Mouse (Mus musculus): ENCODE measurements around the gene Coil. TPM values are rescaled to one million over a fixed set of nuclear protein-coding genes. Genes with fewer than 3 reads are reported as not detected.
A peak's percentile ranks its signal among the peaks of the same experiment; 100 is the strongest.
"Not testable (repeated sequence)": the region's sequence is repeated elsewhere in the genome, so short reads cannot be mapped to it uniquely, and the experiment has no call there.

Gene Coil
- total and polyA plus RNA-seq, 3 experiments, result 2.8 to 4.8 (median 4.8) TPM

DNA sequence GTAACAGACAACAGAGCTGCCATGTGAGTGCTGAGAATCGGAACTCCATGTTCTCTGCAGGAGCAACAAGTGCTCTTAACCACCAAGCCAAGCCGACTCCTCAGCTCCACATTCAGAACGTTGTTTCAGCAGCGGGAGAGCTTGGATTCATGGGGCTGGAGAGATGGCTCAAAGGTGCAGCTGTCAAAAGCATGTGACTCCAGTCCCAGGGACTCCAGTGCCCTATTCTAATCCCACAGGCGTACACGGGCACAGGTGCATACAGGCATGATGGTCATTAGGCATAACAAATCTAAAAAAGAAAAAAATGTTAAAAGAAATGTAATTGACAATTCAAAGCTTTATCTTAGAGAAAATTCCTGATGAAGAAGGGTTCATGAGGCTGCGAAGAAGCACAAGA is 23.1 kb downstream of the Coil start:
- H3K9ac ChIP-seq (ENCODE audit: low read depth, low read length), result no peak overlapping the region
- 45% methylated on average over 7 of the region's 7 CpGs for WGBS
- H3K4me3 ChIP-seq, result no peak overlapping the region
- no peak overlapping the region; the same call in 1 of the 2 replicates for H3K27ac ChIP-seq
- H3K36me3 ChIP-seq (ENCODE audit: control insufficient read depth, insufficient read depth, low read length), result no peaks in the 10 kb centered on the region
- TF ChIP-seq POLR2A (IDR thresholded peaks at IDR 0.05; ENCODE audit: insufficient read depth, low read depth, low read length) (no peak), EP300 (IDR thresholded peaks at IDR 0.05; ENCODE audit: insufficient read depth, low read depth, low read length) (no peak), CTCF (IDR thresholded peaks at IDR 0.05) (no peak)
- H3K27me3 ChIP-seq (ENCODE audit: control insufficient read depth, insufficient read depth, low read length), result no peaks in the 10 kb centered on the region
- intact Hi-C loops (cut with DNase I), result loop anchor here (1.0 kb wide), 1 partner anchor 46 kb away; no protein-coding TSS in a partner anchor
- peaks cover 4% of the 10 kb centered on the region; the same call in 1 of the 2 replicates for H3K4me1 ChIP-seq (ENCODE audit: control insufficient read depth, insufficient read depth, low read length)
- no peaks in the 10 kb centered on the region for H3K79me2 ChIP-seq (replicated peaks; ENCODE audit: control insufficient read depth, insufficient read depth, low read length)
- DNase-seq, result no peak

DNA sequence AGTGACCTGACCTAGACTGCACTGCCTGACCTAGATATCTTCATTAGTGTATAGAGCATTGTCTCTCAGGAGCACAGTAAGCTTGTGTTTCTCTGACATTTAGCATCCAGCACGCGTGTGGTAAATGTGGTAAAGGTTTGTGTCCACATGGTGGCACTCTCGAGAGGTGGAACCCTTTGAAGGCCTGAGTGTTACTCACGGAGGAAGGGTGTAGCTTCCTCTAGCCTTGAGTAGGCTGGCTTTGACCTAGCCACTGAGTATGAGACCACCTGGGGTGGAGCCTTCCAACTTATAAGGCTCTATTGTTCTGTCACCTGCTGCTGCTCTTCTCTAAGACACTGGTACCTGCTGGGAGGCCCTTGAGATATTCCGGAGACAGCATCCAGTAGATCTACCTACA is 23.6 kb downstream of the Coil start:
- WGBS, result 14% methylated on average over 5 of the region's 5 CpGs
- Histone ChIP-seq H3K4me1 (ENCODE audit: control insufficient read depth, insufficient read depth, low read length) (peaks cover 4% of the 10 kb centered on the region; the same call in 1 of the 2 replicates), H3K36me3 (ENCODE audit: control insufficient read depth, insufficient read depth, low read length) (no peaks in the 10 kb centered on the region), H3K79me2 (replicated peaks; ENCODE audit: control insufficient read depth, insufficient read depth, low read length) (no peaks in the 10 kb centered on the region), H3K27ac (peak overlapping the region; percentile 71), H3K27me3 (ENCODE audit: control insufficient read depth, insufficient read depth, low read length) (no peaks in the 10 kb centered on the region), H3K4me3 (no peak overlapping the region), H3K9ac (ENCODE audit: low read depth, low read length) (no peak overlapping the region)
- DNase-seq, result peak; percentile 66 to 80
- TF ChIP-seq CTCF (IDR thresholded peaks at IDR 0.05) (peak; percentile 89), EP300 (IDR thresholded peaks at IDR 0.05; ENCODE audit: insufficient read depth, low read depth, low read length) (peak; percentile 98), POLR2A (IDR thresholded peaks at IDR 0.05; ENCODE audit: insufficient read depth, low read depth, low read length) (0 out of 2 replicates have a peak, but pooled peaks have one; percentile 31)
- intact Hi-C loops (cut with DNase I), result loop anchor here (1.0 kb wide), 1 partner anchor 46 kb away; no protein-coding TSS in a partner anchor

DNA sequence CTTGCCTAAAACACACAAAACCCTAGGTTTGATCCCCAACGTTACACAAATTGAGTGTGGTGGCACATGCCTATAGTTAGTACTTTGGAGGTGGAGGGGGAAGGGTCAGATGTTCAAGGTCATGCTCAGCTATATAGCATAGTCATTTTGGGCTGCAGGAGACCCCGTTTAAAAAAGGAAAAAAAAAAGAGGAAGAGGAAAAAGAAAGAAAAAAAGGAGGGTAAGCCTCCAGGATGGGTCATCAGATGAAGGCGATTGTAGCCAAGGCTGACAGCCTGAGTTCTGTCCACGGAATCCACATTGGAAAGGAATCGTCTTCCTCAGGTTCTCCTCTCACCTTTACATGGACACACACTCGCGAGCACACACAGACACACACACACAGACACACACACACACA is 24.4 kb downstream of the Coil start:
- H3K36me3 ChIP-seq (ENCODE audit: control insufficient read depth, insufficient read depth, low read length), result no peaks in the 10 kb centered on the region
- DNase-seq, result no peak
- TF ChIP-seq CTCF (IDR thresholded peaks at IDR 0.05) (no peak), POLR2A (IDR thresholded peaks at IDR 0.05; ENCODE audit: insufficient read depth, low read depth, low read length) (no peak), EP300 (IDR thresholded peaks at IDR 0.05; ENCODE audit: insufficient read depth, low read depth, low read length) (no peak)
- H3K4me3 ChIP-seq, result no peak overlapping the region
- peak overlapping the region; percentile 71 for H3K27ac ChIP-seq
- no peaks in the 10 kb centered on the region for H3K27me3 ChIP-seq (ENCODE audit: control insufficient read depth, insufficient read depth, low read length)
- no peak overlapping the region for H3K9ac ChIP-seq (ENCODE audit: low read depth, low read length)
- WGBS, result 87% methylated on average over 7 of the region's 7 CpGs
- peaks cover under 1% of the 10 kb centered on the region; the same call in 1 of the 2 replicates for H3K79me2 ChIP-seq (replicated peaks; ENCODE audit: control insufficient read depth, insufficient read depth, low read length)
- peaks cover 6% of the 10 kb centered on the region; the same call in 1 of the 2 replicates for H3K4me1 ChIP-seq (ENCODE audit: control insufficient read depth, insufficient read depth, low read length)
- intact Hi-C loops (cut with DNase I), result no loop called here

DNA sequence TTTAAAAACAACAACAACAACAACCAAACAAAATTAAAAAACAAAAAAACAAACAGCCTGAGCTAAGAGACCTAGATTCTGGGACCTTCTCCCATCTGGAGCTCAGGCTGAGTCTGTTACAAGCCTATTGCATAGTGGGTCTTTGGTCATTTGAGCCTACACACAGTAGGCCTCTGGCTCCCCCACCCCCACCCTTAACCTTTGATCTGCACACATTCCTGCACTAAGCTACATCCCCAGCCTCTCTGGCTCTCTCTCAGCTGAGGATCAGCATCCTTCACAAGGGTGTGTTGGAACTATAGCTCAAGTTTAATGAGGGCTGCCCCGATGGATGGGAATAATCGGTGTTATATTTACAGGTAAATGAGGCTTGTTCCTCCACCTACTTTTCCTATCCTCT is 25.6 kb downstream of the Coil start:
- Histone ChIP-seq H3K4me1 (ENCODE audit: control insufficient read depth, insufficient read depth, low read length) (peaks cover 6% of the 10 kb centered on the region; the same call in 1 of the 2 replicates), H3K9ac (ENCODE audit: low read depth, low read length) (no peak overlapping the region), H3K79me2 (replicated peaks; ENCODE audit: control insufficient read depth, insufficient read depth, low read length) (peaks cover 3% of the 10 kb centered on the region; the same call in 1 of the 2 replicates), H3K27me3 (ENCODE audit: control insufficient read depth, insufficient read depth, low read length) (no peaks in the 10 kb centered on the region), H3K4me3 (no peak overlapping the region), H3K36me3 (ENCODE audit: control insufficient read depth, insufficient read depth, low read length) (no peaks in the 10 kb centered on the region), H3K27ac (peak overlapping the region; percentile 80)
- intact Hi-C loops (cut with DNase I), result loop anchor here (1.0 kb wide), 1 partner anchor 29 kb away; no protein-coding TSS in a partner anchor
- no peak for DNase-seq
- 83% methylated on average over 2 of the region's 2 CpGs for WGBS
- TF ChIP-seq CTCF (IDR thresholded peaks at IDR 0.05), result no peak
- no peak for TF ChIP-seq EP300 (IDR thresholded peaks at IDR 0.05; ENCODE audit: insufficient read depth, low read depth, low read length)
- TF ChIP-seq POLR2A (IDR thresholded peaks at IDR 0.05; ENCODE audit: insufficient read depth, low read depth, low read length), result no peak

DNA sequence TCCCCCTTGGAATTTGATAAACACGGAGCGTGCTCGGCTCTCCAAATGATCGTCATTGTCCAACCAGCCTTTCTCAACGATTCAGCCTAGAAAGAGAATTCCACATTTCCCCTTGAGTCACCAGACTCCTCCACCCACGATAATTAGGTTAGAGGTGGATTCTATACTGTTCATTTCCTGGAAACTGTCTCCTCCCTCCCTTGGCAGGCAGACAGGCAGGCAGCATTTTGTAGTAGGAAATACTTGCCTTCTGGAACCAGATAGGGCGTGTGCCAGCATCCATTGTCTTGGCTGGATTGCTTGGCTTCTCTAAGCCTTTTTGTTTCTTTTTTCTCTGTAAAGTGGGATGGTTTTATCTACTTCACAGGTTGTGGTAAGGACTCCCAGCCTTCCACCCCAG is 26.4 kb downstream of the Coil start:
- Histone ChIP-seq H3K4me3 (no peak overlapping the region), H3K36me3 (ENCODE audit: control insufficient read depth, insufficient read depth, low read length) (no peaks in the 10 kb centered on the region), H3K27ac (peak overlapping the region; percentile 80), H3K4me1 (ENCODE audit: control insufficient read depth, insufficient read depth, low read length) (peaks cover 6% of the 10 kb centered on the region; the same call in 1 of the 2 replicates), H3K79me2 (replicated peaks; ENCODE audit: control insufficient read depth, insufficient read depth, low read length) (peaks cover 3% of the 10 kb centered on the region; the same call in 1 of the 2 replicates), H3K27me3 (ENCODE audit: control insufficient read depth, insufficient read depth, low read length) (no peaks in the 10 kb centered on the region), H3K9ac (ENCODE audit: low read depth, low read length) (no peak overlapping the region)
- DNase-seq, result peak; percentile 46 to 71
- intact Hi-C loops (cut with DNase I), result loop anchor here (1.0 kb wide), 1 partner anchor 28 kb away; no protein-coding TSS in a partner anchor
- WGBS, result 19% methylated on average over 7 of the region's 7 CpGs
- TF ChIP-seq EP300 (IDR thresholded peaks at IDR 0.05; ENCODE audit: insufficient read depth, low read depth, low read length) (peak; percentile 91), CTCF (IDR thresholded peaks at IDR 0.05) (no peak)

DNA sequence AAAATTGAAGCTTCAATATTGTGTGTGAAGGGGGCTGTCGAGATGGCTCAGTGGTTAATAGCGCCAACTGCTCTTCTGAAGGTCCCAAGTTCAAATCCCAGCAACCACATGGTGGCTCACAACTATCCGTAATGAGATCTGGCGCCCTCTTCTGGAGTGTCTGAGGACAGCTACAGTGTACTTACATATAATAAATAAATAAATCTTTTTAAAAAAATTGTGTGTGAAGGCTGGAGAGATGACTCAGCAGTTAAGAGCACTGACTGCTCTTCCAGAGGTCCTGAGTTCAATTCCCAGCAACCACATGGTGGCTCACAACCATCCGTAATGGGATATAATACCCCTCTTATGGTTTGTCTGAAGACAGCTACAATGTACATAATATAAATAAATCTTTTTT is 27.3 kb downstream of the Coil start:
- WGBS, result 78% methylated on average over 5 of the region's 5 CpGs
- H3K9ac ChIP-seq (ENCODE audit: low read depth, low read length); intact Hi-C loops (cut with DNase I); H3K27me3 ChIP-seq (ENCODE audit: control insufficient read depth, insufficient read depth, low read length); DNase-seq; H3K4me1 ChIP-seq (ENCODE audit: control insufficient read depth, insufficient read depth, low read length); H3K79me2 ChIP-seq (replicated peaks; ENCODE audit: control insufficient read depth, insufficient read depth, low read length); H3K4me3 ChIP-seq; H3K36me3 ChIP-seq (ENCODE audit: control insufficient read depth, insufficient read depth, low read length): not testable (repeated sequence)
- peak; percentile 69 for TF ChIP-seq CTCF (IDR thresholded peaks at IDR 0.05)
- H3K27ac ChIP-seq, result peak overlapping the region; percentile 80

Measured in heart, adult 2 months (tissue).